Mouse (Mus musculus) CH12.LX (cell line): ENCODE results near the gene Uvrag. TPM values are rescaled to one million over a fixed set of nuclear protein-coding genes. Genes with fewer than 3 reads are reported as not detected.

Source experiments
- DNase-seq: peaks from one replicate; pipeline ENCODE4 v3.0.0-alpha.2; 2013; ENCODE audit errors: extremely low read depth
- H3K27ac ChIP-seq: 2 replicates; pipeline ENCODE4 v1.5.1; 2012; ENCODE audit warnings: low read depth, mild to moderate bottlenecking, control low read depth, moderate library complexity; ENCODE audit not compliant: insufficient read depth
- H3K27me3 ChIP-seq: replicated peaks from 2 replicates; pipeline ENCODE3; 2012; ENCODE audit warnings: inconsistent platforms
- H3K36me3 ChIP-seq, 2 experiments: replicated peaks in 1 of 2; 2 replicates each; pipeline versions ENCODE3 to v1.6.1; 2012; ENCODE audit warnings: inconsistent platforms in 1 of 2, low read length in 1 of 2, mild to moderate bottlenecking in 1 of 2, mixed read lengths in 1 of 2, moderate library complexity in 1 of 2; ENCODE audit not compliant: control insufficient read depth in 1 of 2, insufficient read depth in 1 of 2
- H3K4me1 ChIP-seq, 2 experiments: 2 replicates each; pipeline ENCODE4 v1.6.1; 2012; ENCODE audit warnings: inconsistent platforms in 1 of 2, moderate library complexity in 1 of 2; ENCODE audit not compliant: insufficient read depth in 2 of 2, control insufficient read depth in 1 of 2
- H3K4me2 ChIP-seq: 2 replicates; pipeline ENCODE4 v1.6.1; 2012; ENCODE audit warnings: low read depth, mild to moderate bottlenecking, control low read depth; ENCODE audit not compliant: poor library complexity, insufficient read depth, severe bottlenecking
- H3K4me3 ChIP-seq, 3 experiments: fragments of 150-350 bp in 1 of 3; sonication (generic) in 1 of 3; replicated peaks in 1 of 3; 2 replicates each; pipeline versions ENCODE3 to v1.5.1; 2011 to 2012; ENCODE audit warnings: low read depth in 2 of 3, low read length in 2 of 3, mild to moderate bottlenecking in 2 of 3, moderate library complexity in 2 of 3, control low read depth in 1 of 3, improper control_type of control experiment in 1 of 3, inconsistent platforms in 1 of 3, mixed read lengths in 1 of 3; ENCODE audit not compliant: poor library complexity in 1 of 3
- H3K79me2 ChIP-seq: replicated peaks from 2 replicates; pipeline ENCODE4 v1.6.1; 2012; ENCODE audit warnings: mild to moderate bottlenecking, moderate library complexity; ENCODE audit not compliant: control insufficient read depth, poor library complexity, insufficient read depth, severe bottlenecking; ENCODE audit errors: extremely low read depth
- H3K9ac ChIP-seq: 2 replicates; pipeline ENCODE4 v1.6.1; 2012; ENCODE audit warnings: low read depth, mild to moderate bottlenecking, control low read depth, moderate library complexity; ENCODE audit not compliant: insufficient read depth
- H3K9me3 ChIP-seq: replicated peaks from 2 replicates; pipeline ENCODE3; 2012; ENCODE audit warnings: low read length, inconsistent platforms, mixed read lengths
- BHLHE40 ChIP-seq: IDR thresholded peaks from 2 replicates; pipeline ENCODE4 v1.6.1; 2011; ENCODE audit warnings: mild to moderate bottlenecking, low read depth, low read length, improper control_type of control experiment
- CHD1 ChIP-seq: IDR thresholded peaks from 2 replicates; pipeline ENCODE4 v1.6.1; 2012; ENCODE audit warnings: low read depth, low read length, improper control_type of control experiment, inconsistent platforms
- CTCF ChIP-seq, 2 experiments: IDR thresholded peaks in 1 of 2; conservative IDR thresholded peaks in 1 of 2; 2 replicates each; pipeline ENCODE4 v1.5.1; 2011 to 2012; ENCODE audit warnings: low read depth in 2 of 2, low read length in 2 of 2, improper control_type of control experiment in 1 of 2, inconsistent platforms in 1 of 2, mild to moderate bottlenecking in 1 of 2, moderate library complexity in 1 of 2
- ELF1 ChIP-seq: IDR thresholded peaks from 2 replicates; pipeline ENCODE4 v1.6.1; 2014; ENCODE audit warnings: low read depth, mild to moderate bottlenecking, inconsistent platforms, low read length, improper control_type of control experiment
- ETS1 ChIP-seq: conservative IDR thresholded peaks from 2 replicates; pipeline ENCODE4 v1.6.1; 2012; ENCODE audit warnings: low read depth, mild to moderate bottlenecking, inconsistent platforms, low read length, improper control_type of control experiment, moderate library complexity
- GABPA ChIP-seq: IDR thresholded peaks from 2 replicates; pipeline ENCODE4 v1.6.1; 2012; ENCODE audit warnings: low read depth, low read length, improper control_type of control experiment, inconsistent platforms; ENCODE audit not compliant: insufficient replicate concordance
- HCFC1 ChIP-seq: IDR thresholded peaks from 2 replicates; pipeline ENCODE4 v1.6.1; 2012; ENCODE audit warnings: low read depth, mild to moderate bottlenecking, inconsistent platforms, low read length, improper control_type of control experiment
- IRF4 ChIP-seq: IDR thresholded peaks from 2 replicates; pipeline ENCODE4 v1.6.1; 2014; ENCODE audit warnings: low read depth, mild to moderate bottlenecking, inconsistent platforms, low read length, improper control_type of control experiment
- JUN ChIP-seq: IDR thresholded peaks from 2 replicates; pipeline ENCODE4 v1.6.1; 2011; ENCODE audit warnings: low read depth, mild to moderate bottlenecking, low read length, improper control_type of control experiment, moderate library complexity; ENCODE audit not compliant: insufficient read depth
- JUND ChIP-seq: conservative IDR thresholded peaks from 2 replicates; pipeline ENCODE4 v1.6.1; 2011; ENCODE audit warnings: low read depth, low read length, improper control_type of control experiment
- KAT2A ChIP-seq: IDR thresholded peaks from 2 replicates; pipeline ENCODE4 v1.6.1; 2012; ENCODE audit warnings: low read length, improper control_type of control experiment, inconsistent platforms; ENCODE audit not compliant: insufficient replicate concordance
- MAX ChIP-seq: IDR thresholded peaks from 2 replicates; pipeline ENCODE4 v1.6.1; 2011; ENCODE audit warnings: low read length, improper control_type of control experiment
- MEF2A ChIP-seq: IDR thresholded peaks from 2 replicates; pipeline ENCODE4 v1.6.1; 2014; ENCODE audit warnings: low read depth, mild to moderate bottlenecking, inconsistent platforms, low read length, improper control_type of control experiment, borderline replicate concordance
- MXI1 ChIP-seq: IDR thresholded peaks from 2 replicates; pipeline ENCODE4 v1.6.1; 2011; ENCODE audit warnings: mild to moderate bottlenecking, low read depth, low read length, improper control_type of control experiment
- NELFE ChIP-seq: IDR thresholded peaks from 2 replicates; pipeline ENCODE4 v1.6.1; 2011; ENCODE audit warnings: low read depth, low read length, improper control_type of control experiment
- NRF1 ChIP-seq: IDR thresholded peaks from 2 replicates; pipeline ENCODE4 v1.6.1; 2014; ENCODE audit warnings: low read depth, mild to moderate bottlenecking, inconsistent platforms, low read length, improper control_type of control experiment, moderate library complexity
- PAX5 ChIP-seq: IDR thresholded peaks from 2 replicates; pipeline ENCODE4 v1.6.1; 2012; ENCODE audit warnings: low read length, inconsistent platforms, mixed read lengths
- POLR2A ChIP-seq: IDR thresholded peaks from 2 replicates; pipeline ENCODE4 v1.6.1; 2011; ENCODE audit warnings: low read depth, mild to moderate bottlenecking, improper control_type of control experiment, low read length
- POLR2AphosphoS2 ChIP-seq: IDR thresholded peaks from 2 replicates; pipeline ENCODE4 v1.6.1; 2011; ENCODE audit warnings: low read depth, low read length, improper control_type of control experiment
- RAD21 ChIP-seq: IDR thresholded peaks from 2 replicates; pipeline ENCODE4 v1.6.1; 2011; ENCODE audit warnings: low read depth, mild to moderate bottlenecking, low read length, improper control_type of control experiment, moderate library complexity
- RCOR1 ChIP-seq: conservative IDR thresholded peaks from 2 replicates; pipeline ENCODE4 v1.6.1; 2012; ENCODE audit warnings: low read depth, mild to moderate bottlenecking, inconsistent platforms, low read length, improper control_type of control experiment
- SIN3A ChIP-seq: IDR thresholded peaks from 2 replicates; pipeline ENCODE4 v1.6.1; 2012; ENCODE audit warnings: low read length, improper control_type of control experiment, inconsistent platforms
- SMC3 ChIP-seq: IDR thresholded peaks from 2 replicates; pipeline ENCODE4 v1.6.1; 2011; ENCODE audit warnings: low read depth, low read length, improper control_type of control experiment
- UBTF ChIP-seq: IDR thresholded peaks from 2 replicates; pipeline ENCODE4 v1.6.1; 2012; ENCODE audit warnings: low read depth, mild to moderate bottlenecking, inconsistent platforms, low read length, improper control_type of control experiment, moderate library complexity
- USF1 ChIP-seq: IDR thresholded peaks from 2 replicates; pipeline ENCODE4 v1.6.1; 2014; ENCODE audit warnings: low read depth, mild to moderate bottlenecking, inconsistent platforms, low read length, improper control_type of control experiment
- ZKSCAN1 ChIP-seq: IDR thresholded peaks from 2 replicates; pipeline ENCODE4 v1.6.1; 2012; ENCODE audit warnings: low read depth, inconsistent platforms, low read length, improper control_type of control experiment, borderline replicate concordance
- ZMIZ1 ChIP-seq: IDR thresholded peaks from 2 replicates; pipeline ENCODE4 v1.6.1; 2012; ENCODE audit warnings: low read depth, mild to moderate bottlenecking, inconsistent platforms, low read length, improper control_type of control experiment
- dilution Hi-C: fragments of 300-500 bp; cut with MboI; formaldehyde crosslinking; loops from 2 replicates; pipeline ENCODE4 v1.14.3; 2020; ENCODE audit warnings: low sequenced_read_pairs; ENCODE audit not compliant: extremely low pct_unique_long_range_greater_than_20kb, extremely low pct_ligation_motif_present
- in situ Hi-C: fragments of 300-500 bp; cut with MboI; formaldehyde crosslinking; loops from 3 replicates; pipeline ENCODE4 v1.14.3; 2019; ENCODE audit warnings: low sequenced_read_pairs, low pct_ligation_motif_present, low pct_unique_long_range_greater_than_20kb, mixed read lengths
- polyA plus RNA-seq: library from polyadenylated mRNA; unstranded; fragments of >175 nt; gene quantifications from 2 replicates; pipeline ENCODE4 v1.2.1, GENCODE M21; 2012; ENCODE audit warnings: low read depth; ENCODE audit not compliant: insufficient read length
- total RNA-seq, 2 experiments: library from RNA; depleted of rRNA; stranded (reverse); fragments of 300-350 nt in 1 of 2; fragments of >200 nt in 1 of 2; gene quantifications; 2 replicates each; pipeline ENCODE4 v1.2.3; 2012 to 2014

Gene Uvrag
- total and polyA plus RNA-seq, 3 experiments, result 20.6 to 47.4 (median 37.5) TPM

- Histone ChIP-seq H3K4me3 (no peak overlapping the region), H3K27ac (no peak overlapping the region), H3K4me1 (peaks cover 0 to 47% of the 10 kb centered on the region in 2 experiments; a peak in 2 of 4 replicates), H3K36me3 (peaks cover 25 to 88% of the 10 kb centered on the region in 2 experiments), H3K4me2 (no peak overlapping the region), H3K79me2 (no peaks in the 10 kb centered on the region), H3K9ac (no peak overlapping the region), H3K9me3 (no peaks in the 10 kb centered on the region), H3K27me3 (no peaks in the 10 kb centered on the region)
- dilution Hi-C loops (no loop called here), in situ Hi-C loops (no loop called here)
- no peak for TF ChIP-seq MEF2A
- no peak for TF ChIP-seq ZMIZ1
- TF ChIP-seq ZKSCAN1, result no peak
- TF ChIP-seq KAT2A, result no peak
- TF ChIP-seq CHD1, result no peak
- no peak for TF ChIP-seq NELFE
- TF ChIP-seq RAD21, result no peak
- TF ChIP-seq POLR2A, result no peak
- no peak for TF ChIP-seq PAX5
- no peak for TF ChIP-seq HCFC1
- TF ChIP-seq GABPA, result no peak
- DNase-seq, result no peak
These were observed 150.4 kb downstream of the Uvrag start for GRCm38 (mm10) chr7:98990510-98990909.

- Histone ChIP-seq H3K9me3 (no peaks in the 10 kb centered on the region), H3K4me2 (no peak overlapping the region), H3K27ac (no peak overlapping the region), H3K4me1 (peaks cover 4 to 37% of the 10 kb centered on the region in 2 experiments; a peak in 3 of 4 replicates), H3K36me3 (peaks cover 25 to 89% of the 10 kb centered on the region in 2 experiments)
- dilution Hi-C loops, result no loop called here
- no peak for TF ChIP-seq ELF1
- no peak for TF ChIP-seq SIN3A
- no peak for TF ChIP-seq POLR2AphosphoS2
- no peak for TF ChIP-seq JUN
- no peak for TF ChIP-seq SMC3
- TF ChIP-seq USF1, result no peak
- no peak for TF ChIP-seq IRF4
- TF ChIP-seq JUND, result no peak
- TF ChIP-seq KAT2A, result no peak
- no peak for TF ChIP-seq MAX
- TF ChIP-seq CTCF (conservative IDR thresholded peaks at IDR 0.05 in 1 of 2, IDR thresholded peaks at IDR 0.05 in 1 of 2; ENCODE audit: low read depth in 2 of 2, low read length in 2 of 2), result no peak
- no peak for TF ChIP-seq HCFC1
- TF ChIP-seq UBTF, result no peak
- TF ChIP-seq NRF1, result no peak
- no peak for TF ChIP-seq BHLHE40
- TF ChIP-seq ETS1, result no peak
- TF ChIP-seq RCOR1, result no peak
- no peak for TF ChIP-seq MXI1
- no peak for TF ChIP-seq CHD1
- TF ChIP-seq, all 38 proteins: peak for 0
- H3K9ac ChIP-seq, result no peak overlapping the region
- H3K27me3 ChIP-seq, result no peaks in the 10 kb centered on the region
- no peak overlapping the region for H3K4me3 ChIP-seq
- no peaks in the 10 kb centered on the region for H3K79me2 ChIP-seq
- DNase-seq, result no peak
- in situ Hi-C loops, result no loop called here
These were observed 153.9 kb downstream of the Uvrag start for GRCm38 (mm10) chr7:98986962-98987441.
